Mouse (Mus musculus): ENCODE measurements around the gene 2010111I01Rik.

The 2010111I01Rik gene

DNA sequence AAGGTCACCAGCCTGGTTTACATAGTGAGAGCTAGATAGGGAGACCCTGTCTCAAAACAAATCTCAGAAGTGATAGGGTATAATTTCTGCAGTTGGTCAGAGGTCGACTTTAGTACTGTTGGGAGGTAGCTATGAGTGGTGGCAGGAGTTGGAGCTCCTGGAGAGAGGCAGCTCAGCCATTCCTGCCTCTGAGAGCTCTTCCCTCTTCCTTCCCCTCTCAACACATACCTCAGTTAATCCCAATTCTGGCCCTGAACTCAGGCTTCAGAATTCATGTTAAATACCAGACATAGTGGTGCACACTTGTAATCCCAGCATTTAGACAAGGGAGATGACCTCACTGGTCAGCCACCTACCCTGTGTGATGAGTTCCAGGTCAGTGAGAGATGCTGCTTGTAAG lies 65.3 kb downstream of the 2010111I01Rik start:
- no peak for DNase-seq (ENCODE audit: low spot score)

DNA sequence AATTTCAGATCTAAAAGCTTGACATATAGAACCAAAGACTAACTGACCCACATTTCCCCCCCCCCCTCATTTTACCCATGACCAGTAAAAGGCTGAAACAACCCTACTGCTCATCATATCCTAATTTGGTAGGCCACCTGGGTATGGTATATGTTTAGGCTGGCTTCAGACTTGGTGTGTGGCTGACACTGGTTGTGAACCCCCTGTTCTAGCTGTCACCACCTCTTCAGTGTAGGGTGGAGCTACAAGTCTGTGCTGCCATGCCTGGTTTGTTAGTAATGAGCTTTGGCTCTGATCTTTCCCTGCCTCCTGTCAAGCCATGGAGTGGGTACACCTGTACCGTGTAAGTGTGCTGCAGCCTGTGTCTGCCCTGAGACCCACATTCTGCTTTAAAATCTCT lies 66.6 kb downstream of the 2010111I01Rik start:
- DNase-seq (ENCODE audit: low spot score) = no peak

- no peak for DNase-seq (ENCODE audit: low spot score)
These were observed 67.7 kb downstream of the 2010111I01Rik start for GRCm38 (mm10) chr13:63032304-63032830.

DNA sequence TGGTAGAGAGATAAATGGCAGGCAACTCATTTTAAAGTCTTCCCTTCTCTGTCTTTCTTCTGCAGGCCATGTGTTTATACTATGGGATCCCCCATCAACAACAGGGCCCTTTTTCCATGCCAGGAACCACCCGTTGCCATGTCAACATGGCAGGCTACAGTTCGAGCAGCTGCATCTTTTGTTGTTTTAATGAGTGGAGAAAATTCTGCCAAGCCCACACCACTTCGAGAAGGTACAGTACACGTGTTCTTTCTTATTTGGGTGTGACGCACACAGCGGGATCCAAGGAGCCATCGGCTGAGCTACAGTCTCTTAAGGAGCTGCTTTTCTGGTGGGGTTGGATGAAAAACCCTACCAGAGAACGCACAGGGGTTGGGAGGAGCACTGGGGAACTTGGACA lies 68.3 kb downstream of the 2010111I01Rik start:
- no peak for DNase-seq (ENCODE audit: low spot score)

DNA sequence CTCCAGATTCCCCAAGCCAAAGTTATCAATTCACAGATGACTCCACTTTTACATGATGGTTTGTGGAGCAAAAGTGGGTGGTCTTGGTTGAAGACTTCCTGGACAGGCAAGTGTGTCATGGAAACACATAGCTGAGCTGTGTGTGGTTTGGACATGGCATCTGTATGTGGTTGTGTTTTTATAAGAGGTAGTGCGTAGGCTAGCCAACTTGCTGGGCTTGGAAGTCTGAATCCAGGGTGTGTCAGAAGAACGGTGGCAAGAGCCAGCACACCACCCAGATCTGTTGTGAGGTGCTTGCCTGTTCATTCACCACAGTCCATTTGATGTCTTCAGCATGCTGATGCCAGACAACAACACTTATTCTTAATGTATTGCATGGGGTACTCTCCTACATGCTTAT lies 68.7 kb downstream of the 2010111I01Rik start:
- DNase-seq (ENCODE audit: low spot score) = no peak

- DNase-seq (ENCODE audit: low spot score) = no peak
These were observed 70.0 kb downstream of the 2010111I01Rik start for GRCm38 (mm10) chr13:63034666-63035065.

GRCm38 (mm10) chr13:63037906-63038305 lies 73.2 kb downstream of the 2010111I01Rik start:
- no peak for DNase-seq (ENCODE audit: low spot score)

DNA sequence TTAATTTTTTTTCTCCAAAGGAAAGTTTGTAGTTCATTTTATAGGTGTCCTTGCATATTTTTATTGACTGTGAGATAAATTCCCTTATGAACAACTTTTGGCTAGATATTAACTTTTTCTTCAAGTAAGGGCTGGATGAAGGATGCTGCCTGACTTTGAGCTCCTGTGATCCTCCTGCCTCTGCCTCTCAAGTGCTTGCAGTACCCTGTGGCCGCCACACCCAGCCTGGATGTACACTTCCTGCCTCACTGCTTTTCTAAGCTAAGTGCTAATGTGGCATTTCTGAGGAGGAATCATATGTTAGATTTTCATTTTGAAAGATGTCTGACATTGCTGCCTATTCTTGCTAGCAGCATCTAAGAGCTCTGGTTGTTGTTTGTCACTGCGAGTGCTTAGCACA lies 73.7 kb downstream of the 2010111I01Rik start:
- no peak for DNase-seq (ENCODE audit: low spot score)

- DNase-seq (ENCODE audit: low spot score) = no peak
These were observed 74.2 kb downstream of the 2010111I01Rik start for GRCm38 (mm10) chr13:63038871-63039270.

DNA sequence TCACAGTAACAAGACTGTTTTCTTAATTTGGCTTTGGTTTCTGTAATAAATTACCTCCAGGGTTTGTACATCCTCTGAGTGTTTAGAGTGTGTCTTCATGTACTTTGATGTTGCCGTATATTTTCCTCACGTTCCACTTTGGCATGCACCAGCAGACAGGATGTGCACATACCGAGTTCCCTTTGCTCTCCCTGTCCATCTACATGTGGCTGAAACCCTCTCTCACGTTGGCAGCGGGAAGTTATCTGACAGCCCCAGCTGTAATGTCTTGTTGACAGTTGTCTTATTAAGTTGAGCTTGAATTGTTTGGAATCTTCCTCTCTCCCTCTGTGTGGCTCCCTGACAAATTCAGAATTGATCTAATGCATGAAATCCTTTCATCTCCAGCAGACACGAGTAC lies 74.6 kb downstream of the 2010111I01Rik start:
- no peak for DNase-seq (ENCODE audit: low spot score)

GRCm38 (mm10) chr13:63039848-63040247 lies 75.2 kb downstream of the 2010111I01Rik start:
- DNase-seq (ENCODE audit: low spot score) = no peak

DNA sequence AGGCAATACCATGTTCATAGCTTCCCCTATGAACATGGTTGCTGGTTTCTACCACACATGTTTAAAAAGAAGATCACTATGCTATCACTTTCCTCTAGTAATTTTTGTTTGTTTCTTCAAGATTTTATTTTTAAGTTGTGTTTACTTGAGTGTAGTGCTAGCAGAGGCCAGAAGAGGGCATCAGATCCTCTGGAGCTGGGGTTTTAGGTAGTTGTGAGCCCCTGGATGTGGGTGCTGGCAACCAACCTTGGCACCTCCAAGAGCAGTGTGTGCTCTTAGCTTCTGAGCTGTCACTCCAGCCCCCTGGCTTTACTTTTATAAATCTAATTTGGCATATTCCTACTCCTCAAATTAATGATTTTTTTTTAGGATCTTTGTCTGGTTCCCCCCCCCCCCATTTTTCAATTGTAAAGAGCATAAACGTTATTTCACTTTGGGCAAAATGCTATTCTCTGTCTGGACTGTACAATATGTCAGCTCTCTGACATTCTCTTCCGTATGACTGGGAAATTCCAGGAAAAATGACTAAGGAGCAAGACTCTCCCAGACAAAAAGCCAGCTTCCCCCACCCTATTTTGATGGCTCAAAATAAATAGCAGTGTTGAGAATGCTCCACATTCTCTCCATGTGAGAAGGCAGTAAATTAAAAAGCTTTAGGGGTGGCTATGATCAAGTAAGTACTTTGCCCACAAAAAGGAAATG lies 81.0 kb downstream of the 2010111I01Rik start:
- DNase-seq (ENCODE audit: low spot score) = no peak

DNA sequence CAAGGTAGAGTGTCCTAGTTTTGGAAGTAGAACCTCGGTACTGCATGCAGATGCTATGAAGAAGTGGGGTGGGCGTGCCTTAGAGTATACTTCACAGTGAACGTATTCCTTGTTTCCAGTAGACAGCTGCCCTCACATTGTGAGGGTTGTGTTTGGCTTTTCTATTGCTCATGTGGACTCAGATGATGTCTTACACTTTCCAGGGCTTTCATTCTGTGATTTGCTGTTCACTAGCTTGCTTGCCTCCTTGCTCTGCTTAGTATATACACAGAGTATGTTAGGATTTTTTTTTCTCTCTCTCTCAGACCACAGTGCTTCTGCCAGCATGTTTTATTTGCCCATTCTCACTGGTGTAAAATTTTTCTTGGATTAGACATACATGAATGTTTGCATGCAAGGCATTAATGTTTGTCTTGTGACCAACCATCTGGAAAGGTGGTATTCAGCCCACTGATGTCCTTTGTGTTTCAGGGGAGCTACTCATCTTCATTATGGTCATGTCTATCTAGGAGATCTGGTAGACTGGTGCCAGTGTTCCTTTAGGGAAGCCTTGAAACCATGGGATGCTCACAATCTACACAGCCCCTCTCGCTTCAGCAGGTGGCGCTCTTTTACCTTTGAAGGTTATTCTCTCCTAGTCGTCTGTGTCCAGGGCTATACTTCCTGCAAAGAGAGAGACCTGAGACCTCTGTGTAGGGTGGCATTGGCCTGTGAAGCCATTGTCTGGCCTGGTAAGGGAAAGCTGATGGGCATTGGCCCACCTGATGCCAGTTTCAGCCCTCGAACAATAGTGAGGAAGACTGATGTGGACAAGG lies 81.7 kb downstream of the 2010111I01Rik start:
- peak; percentile 2 for DNase-seq (ENCODE audit: low spot score)

DNA sequence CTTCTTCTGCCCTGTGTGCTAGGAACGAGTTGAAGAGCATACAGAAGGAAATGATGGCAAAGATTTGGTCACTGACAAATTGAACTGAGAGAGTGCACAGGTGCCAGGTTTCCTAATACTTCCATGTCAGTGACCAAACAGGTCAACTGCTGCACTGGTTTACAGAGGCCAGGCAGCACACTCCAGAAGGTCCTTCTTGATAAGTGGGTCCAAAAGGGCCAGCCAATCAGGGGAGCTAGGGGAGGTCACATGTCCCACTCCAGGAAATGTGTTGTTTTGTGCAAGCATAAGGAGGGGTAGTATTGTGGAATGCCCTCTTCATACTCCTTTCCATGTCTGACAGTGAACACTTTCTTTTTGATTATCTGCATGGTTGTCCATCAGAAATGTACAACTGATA lies 99.0 kb downstream of the 2010111I01Rik start:
- DNase-seq (ENCODE audit: low spot score) = no peak

DNA sequence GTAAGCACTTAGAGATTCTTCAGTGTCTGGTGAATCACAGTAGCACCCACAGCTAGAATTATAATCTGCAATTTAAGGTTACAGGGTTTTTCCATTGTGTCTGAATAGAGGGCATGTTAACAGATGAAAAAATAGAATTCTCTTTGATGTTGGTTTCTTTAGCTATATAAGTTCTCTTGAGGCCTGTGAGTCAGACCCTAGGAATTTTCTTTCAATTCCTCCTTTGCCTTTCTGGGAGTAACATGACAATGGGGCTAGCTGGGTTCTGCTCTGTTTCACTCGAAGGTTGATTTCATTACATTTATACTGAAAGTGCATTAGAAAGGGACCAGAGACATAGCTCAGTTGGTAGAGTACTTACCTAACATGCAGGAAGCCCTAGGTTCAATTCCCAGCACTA lies 101.9 kb downstream of the 2010111I01Rik start:
- DNase-seq (ENCODE audit: low spot score) = no peak

GRCm38 (mm10) chr13:63068371-63069136 lies 103.9 kb downstream of the 2010111I01Rik start:
- DNase-seq (ENCODE audit: low spot score) = no peak

DNA sequence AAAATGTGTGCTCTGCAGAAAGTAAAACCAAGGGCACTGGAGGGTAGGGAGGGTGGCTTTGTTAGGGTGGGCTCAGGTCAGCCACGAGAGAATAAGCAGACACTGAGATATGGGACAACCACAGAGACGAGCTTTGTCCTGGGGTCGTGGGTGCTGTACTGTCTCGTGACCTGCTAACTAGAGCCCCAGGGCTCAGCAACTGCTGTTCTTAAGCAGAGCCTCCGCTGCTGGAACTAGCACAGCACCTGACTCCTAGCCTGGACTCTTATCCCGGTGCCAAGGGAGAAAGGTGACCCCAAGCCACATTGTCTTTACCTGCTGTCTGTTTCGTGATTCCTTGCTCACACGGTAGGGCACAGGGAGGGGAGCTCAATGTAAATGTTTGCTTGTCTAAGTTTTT lies 107.2 kb downstream of the 2010111I01Rik start:
- DNase-seq (ENCODE audit: low spot score) = no peak

DNA sequence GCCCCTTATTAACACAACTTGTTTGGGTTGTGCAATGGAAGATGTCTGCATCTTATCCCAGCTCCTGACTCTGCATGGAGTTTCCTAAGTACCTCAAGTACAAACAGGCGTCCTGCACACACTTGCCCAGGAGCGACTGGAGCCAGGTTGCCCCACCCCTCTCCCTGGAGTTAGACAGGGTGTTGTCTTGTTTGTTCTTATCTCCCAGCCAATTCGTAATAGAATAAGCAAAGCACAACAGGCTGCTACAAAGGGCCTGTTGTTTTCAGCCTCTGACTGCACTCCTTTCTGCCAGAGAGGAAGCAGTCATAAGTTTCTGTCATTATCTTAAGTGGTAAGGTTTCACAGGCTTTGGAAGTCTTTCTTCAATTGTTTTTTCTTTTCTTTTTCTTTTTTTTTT lies 107.7 kb downstream of the 2010111I01Rik start:
- DNase-seq (ENCODE audit: low spot score) = no peak

DNA sequence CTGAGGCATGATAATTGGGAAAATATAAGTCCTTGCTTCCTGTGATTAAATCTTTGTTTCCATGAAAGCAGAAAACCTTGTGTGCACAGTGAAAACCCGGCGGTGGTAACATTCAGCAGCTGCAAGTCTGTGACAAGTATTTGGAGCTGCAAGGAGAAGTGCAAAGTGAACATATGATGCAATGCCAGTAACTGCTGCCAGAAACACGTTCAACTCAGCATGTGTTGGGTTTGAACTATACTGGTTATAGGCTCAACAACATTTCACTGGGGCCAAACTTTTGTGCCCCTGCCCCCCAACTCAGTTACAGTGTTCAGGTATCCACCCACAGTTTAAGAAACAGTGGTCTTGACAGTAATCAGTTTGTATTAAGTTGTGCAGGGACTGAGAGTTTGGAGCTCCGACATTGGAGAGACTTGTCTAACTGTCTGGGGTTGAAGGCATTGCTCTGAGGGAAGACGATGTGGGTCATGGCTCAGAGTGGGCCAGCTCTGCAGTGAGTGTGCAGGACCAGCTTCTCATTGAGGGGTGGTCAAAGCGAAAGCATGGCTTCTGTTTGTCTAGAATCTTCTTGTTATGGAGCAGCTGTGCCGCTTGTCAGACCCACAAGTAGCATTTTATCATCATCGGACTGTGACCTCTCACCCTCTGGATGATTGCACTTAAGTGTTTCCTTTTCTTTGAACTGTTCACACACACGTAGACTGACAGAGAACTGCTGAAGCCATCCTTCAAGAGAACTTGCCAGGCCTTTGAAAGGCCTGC lies 109.4 kb downstream of the 2010111I01Rik start:
- DNase-seq (ENCODE audit: low spot score) = no peak

DNA sequence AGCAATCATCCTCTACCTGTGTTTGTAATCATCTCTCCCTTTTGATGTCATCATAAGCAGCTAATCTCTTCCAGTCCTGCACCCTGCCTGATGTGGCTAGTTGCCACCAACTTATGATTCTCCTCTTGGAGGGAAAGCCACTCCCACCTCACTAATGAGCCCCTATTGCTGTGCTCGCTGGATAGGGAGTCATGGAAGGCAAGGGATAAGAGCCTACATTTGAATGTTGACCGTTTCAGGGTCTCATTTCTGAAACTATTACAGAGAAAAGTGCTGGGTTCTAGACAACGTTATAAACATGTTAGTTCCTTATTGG lies 109.9 kb downstream of the 2010111I01Rik start:
- no peak for DNase-seq (ENCODE audit: low spot score)

DNA sequence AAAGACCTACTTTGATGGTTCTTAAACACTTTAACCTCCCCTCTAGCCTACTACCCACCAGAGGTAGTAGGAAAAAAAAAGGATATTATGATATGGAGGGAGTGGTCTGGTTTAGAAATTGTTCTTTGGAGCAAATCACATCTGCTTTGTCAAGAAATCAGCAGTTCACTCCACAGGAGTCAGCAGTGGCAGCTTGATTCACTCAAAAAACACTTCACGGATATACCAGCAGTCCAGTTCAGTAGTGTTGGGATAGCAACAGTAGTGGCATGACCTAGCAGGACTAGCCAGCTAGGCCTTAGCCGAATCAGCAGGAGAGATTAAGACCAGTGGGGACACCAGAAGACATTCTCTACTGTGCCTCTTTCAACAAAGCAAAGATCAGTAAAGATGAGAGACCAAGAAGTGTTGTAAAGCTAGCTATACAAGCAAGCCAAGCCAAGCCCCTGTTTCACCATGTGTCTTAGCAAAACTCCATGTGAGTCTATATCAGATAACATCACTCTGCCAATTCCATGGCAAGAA lies 110.7 kb downstream of the 2010111I01Rik start:
- DNase-seq (ENCODE audit: low spot score) = no peak

GRCm38 (mm10) chr13:63080191-63080590 lies 115.5 kb downstream of the 2010111I01Rik start:
- DNase-seq (ENCODE audit: low spot score) = no peak

All from T-cell, adult 2 months (primary cell).